Mouse (Mus musculus): ENCODE results near the gene Dapl1.

GRCm38 (mm10) chr2:59490353-59490752 lies 5.9 kb downstream of the Dapl1 start:
- TF ChIP-seq CTCF (IDR thresholded peaks at IDR 0.05; ENCODE audit: control insufficient read depth, insufficient read depth, insufficient replicate concordance, low read depth, low read length) (peak; percentile 21; the same call in 1 of the 2 replicates), POLR2A (IDR thresholded peaks at IDR 0.05; ENCODE audit: control insufficient read depth, low read depth, low read length) (no peak)
